Mouse (Mus musculus) cerebellum, adult 2 months (tissue): ENCODE measurements around the gene Psd. TPM values are rescaled to one million over a fixed set of nuclear protein-coding genes. Genes with fewer than 3 reads are reported as not detected.
A peak's percentile ranks its signal among the peaks of the same experiment; 100 is the strongest.

Source experiments
- DNase-seq, 2 experiments: peaks; one replicate each; pipeline ENCODE4 v3.0.0; 2021
- H3K27ac ChIP-seq: fragments of 200-500 bp; 2 replicates; pipeline ENCODE4 v1.5.1; 2012; ENCODE audit warnings: low read length, control low read depth, inconsistent platforms; ENCODE audit not compliant: insufficient read depth
- H3K27me3 ChIP-seq: fragments of 200-500 bp; 2 replicates; pipeline ENCODE4 v1.6.1; 2012; ENCODE audit warnings: inconsistent platforms, mild to moderate bottlenecking, low read length, moderate library complexity; ENCODE audit not compliant: control insufficient read depth, insufficient read depth
- H3K4me1 ChIP-seq: fragments of 200-500 bp; 2 replicates; pipeline ENCODE4 v1.6.1; 2011; ENCODE audit warnings: low read length; ENCODE audit not compliant: control insufficient read depth, insufficient read depth
- H3K4me3 ChIP-seq: fragments of 200-500 bp; replicated peaks from 2 replicates; pipeline ENCODE3; 2011; ENCODE audit warnings: mild to moderate bottlenecking, low read depth, low read length, control low read depth; ENCODE audit not compliant: insufficient read depth
- CTCF ChIP-seq: fragments of 200-500 bp; IDR thresholded peaks from 2 replicates; pipeline ENCODE4 v1.5.1; 2011; ENCODE audit warnings: low read depth, mild to moderate bottlenecking, control low read depth, low read length, moderate library complexity, borderline replicate concordance; ENCODE audit not compliant: insufficient read depth
- POLR2A ChIP-seq: fragments of 200-500 bp; IDR thresholded peaks from 2 replicates; pipeline ENCODE4 v1.6.1; 2011; ENCODE audit warnings: low read length, control low read depth, borderline replicate concordance; ENCODE audit not compliant: insufficient read depth
- WGBS: fragments of 180-500 bp; shearing (Covaris S2); methylation state at CpG from one replicate; pipeline ENCODE4 v1.1.7; 2018; 5-methylcytosine and 5-hydroxymethylcytosine counted together
- polyA plus RNA-seq: library from polyadenylated mRNA; depleted of rRNA; stranded (reverse); fragments of >200 nt; gene quantifications from 2 replicates; pipeline ENCODE4 v1.2.3, GENCODE M21; 2012

Psd gene
- polyA plus RNA-seq, 1 experiment = 194 TPM

DNA sequence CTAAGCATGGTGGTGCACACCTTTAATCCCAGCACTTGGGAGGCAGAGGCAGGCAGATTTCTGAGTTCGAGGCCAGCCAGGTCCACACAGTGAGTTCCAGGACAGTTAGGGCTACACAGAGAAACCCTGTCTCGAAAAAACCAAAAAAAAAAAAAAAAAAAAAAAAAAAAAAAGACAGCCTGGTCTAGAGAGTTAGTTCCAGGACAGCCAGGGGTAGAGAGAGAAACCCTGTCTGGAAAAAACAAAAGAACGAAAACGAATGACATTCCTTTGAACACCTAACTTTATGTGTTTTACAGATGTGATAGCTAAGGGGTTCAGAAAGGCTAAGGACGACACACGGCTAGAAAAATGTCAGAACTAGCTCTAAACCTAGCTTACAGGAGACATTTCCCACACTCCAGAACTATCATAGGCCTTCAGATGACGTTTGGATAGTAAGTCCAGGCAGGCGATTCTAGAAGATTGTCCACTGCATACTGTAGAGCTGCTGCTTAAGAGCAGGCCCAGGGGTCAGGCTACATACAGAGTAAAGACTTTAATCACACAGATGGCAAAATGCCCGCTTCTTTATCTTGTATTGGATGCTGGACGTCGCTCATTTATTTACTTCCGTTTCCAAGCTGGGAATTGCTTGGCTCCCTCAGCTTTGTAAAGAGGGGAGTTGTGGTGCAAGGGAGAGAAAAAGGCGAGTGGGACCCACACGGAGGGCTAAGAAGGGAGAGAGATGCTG is 21.1 kb upstream of the Psd start:
- no peaks in the 10 kb centered on the region for H3K27me3 ChIP-seq
- no peak for TF ChIP-seq CTCF
- no peak for TF ChIP-seq POLR2A
- 19% methylated on average over 14 of the region's 14 CpGs for WGBS
- H3K4me1 ChIP-seq = peaks cover 5% of the 10 kb centered on the region
- no peak for DNase-seq
- peak overlapping the region; percentile 97 for H3K27ac ChIP-seq
- peak overlapping the region; percentile 74 for H3K4me3 ChIP-seq

DNA sequence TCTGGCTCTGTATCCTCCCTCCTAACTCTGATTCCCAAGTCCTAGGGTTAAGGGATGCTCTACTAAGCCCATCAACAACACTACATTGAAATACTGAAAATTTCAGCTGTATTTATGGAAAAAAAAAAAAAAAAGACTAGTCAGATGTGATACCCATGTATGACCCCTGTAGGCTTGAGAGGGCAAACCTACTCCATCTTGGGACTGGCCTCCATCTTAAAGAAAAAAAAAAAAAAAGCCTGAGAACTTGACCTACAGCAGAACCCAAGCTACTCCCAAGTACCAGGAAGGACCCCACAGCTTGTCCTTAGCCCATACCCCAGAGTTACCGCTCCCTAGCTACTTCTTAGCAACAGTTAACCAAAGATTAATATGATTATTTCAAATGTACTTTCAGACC is 20.2 kb upstream of the Psd start:
- Histone ChIP-seq H3K27ac (no peak overlapping the region), H3K4me3 (no peak overlapping the region), H3K4me1 (peaks cover 5% of the 10 kb centered on the region), H3K27me3 (no peaks in the 10 kb centered on the region)
- TF ChIP-seq POLR2A (no peak), CTCF (no peak)
- DNase-seq = no peak
- WGBS = 96% methylated on average over 1 of the region's 1 CpGs

DNA sequence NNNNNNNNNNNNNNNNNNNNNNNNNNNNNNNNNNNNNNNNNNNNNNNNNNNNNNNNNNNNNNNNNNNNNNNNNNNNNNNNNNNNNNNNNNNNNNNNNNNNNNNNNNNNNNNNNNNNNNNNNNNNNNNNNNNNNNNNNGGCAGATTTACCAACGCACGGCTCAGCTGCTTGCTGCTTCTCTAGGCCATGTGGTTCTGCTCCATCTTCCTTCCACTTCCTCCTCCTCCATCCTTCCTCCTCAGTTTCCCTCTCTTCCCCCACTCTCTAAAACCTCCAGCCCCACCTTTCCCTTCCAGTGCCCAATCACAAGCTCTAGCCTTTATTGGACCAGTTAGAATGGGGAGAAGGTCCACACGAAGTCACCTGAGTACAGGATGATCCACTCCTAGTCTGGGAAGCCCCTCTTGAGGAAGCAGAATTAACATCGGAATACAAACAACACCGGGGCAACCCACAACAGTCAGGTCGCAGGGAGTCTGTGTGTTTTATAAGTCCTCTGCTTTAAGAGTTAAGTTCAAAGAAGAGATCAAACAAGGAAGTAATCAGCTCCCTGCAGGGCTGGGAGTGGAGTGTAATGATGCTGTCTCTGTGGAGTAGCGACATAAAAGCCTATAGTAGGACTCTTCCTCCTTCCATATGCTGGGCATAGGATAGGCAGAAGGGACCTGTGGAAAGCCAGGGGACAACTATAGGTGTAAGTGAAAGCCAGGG is 17.9 kb upstream of the Psd start:
- no peaks in the 10 kb centered on the region; the same call in 1 of the 2 replicates for H3K4me1 ChIP-seq
- no peak overlapping the region for H3K27ac ChIP-seq
- H3K27me3 ChIP-seq = no peaks in the 10 kb centered on the region
- no peak overlapping the region for H3K4me3 ChIP-seq
- WGBS = 34% methylated on average over 7 of the region's 7 CpGs
- TF ChIP-seq POLR2A (no peak), CTCF (no peak)
- DNase-seq = no peak

DNA sequence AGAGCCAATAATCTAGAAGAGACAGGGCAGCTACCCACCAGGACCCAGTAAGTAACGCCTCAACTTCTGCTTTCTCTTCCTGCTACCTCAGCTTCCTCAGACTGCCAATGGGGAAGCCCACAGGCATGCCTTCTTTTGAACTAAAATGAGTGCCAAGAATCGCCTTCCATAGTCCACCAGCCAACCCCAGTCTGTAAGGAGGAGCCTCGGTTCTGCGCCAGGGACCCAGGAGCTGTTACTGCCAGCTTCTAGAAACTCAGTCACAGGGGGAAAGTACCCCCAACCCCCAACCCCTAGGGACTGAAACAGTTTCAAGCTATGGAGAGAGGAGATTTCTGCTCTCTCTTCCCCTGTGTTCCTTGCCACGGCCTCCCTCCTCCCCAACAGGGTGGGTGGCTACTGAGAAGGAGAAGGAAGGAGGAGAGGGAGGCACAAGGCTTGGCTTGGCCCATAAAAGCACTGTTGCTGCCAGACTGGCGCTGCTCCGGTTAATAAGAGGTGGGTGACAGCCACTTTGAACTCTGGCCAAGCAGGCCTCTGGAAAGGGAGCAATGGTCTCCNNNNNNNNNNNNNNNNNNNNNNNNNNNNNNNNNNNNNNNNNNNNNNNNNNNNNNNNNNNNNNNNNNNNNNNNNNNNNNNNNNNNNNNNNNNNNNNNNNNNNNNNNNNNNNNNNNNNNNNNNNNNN is 12.5 kb upstream of the Psd start:
- 13% methylated on average over 7 of the region's 7 CpGs for WGBS
- Histone ChIP-seq H3K27me3 (no peaks in the 10 kb centered on the region), H3K27ac (peak overlapping the region; percentile 71), H3K4me3 (peak overlapping the region; percentile 45), H3K4me1 (peaks cover 13% of the 10 kb centered on the region)
- DNase-seq = peak; percentile 47 to 51
- no peak for TF ChIP-seq CTCF
- TF ChIP-seq POLR2A = no peak

DNA sequence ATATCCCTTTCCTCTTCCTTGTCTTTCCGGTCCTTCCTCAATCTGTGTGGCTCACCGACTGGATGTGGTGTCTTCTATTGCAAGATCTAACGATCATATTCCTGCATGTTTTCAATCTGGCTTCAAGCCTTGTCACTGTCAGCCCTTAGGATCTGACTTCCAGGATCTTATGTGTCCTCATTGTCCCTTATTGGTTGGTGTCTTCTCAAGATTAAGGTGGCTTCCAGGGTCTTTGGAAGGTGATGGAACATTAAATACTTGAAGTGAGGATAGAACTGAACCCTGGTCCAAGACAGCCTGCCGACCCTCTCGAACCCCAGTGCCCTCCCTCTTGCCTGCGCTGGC is 12.0 kb upstream of the Psd start:
- peaks cover 18% of the 10 kb centered on the region for H3K4me1 ChIP-seq
- DNase-seq = no peak
- no peak for TF ChIP-seq POLR2A
- TF ChIP-seq CTCF = no peak
- H3K4me3 ChIP-seq = peak overlapping the region; percentile 45
- WGBS = 4% methylated on average over 6 of the region's 6 CpGs
- peak overlapping the region; percentile 71 for H3K27ac ChIP-seq
- no peaks in the 10 kb centered on the region for H3K27me3 ChIP-seq

DNA sequence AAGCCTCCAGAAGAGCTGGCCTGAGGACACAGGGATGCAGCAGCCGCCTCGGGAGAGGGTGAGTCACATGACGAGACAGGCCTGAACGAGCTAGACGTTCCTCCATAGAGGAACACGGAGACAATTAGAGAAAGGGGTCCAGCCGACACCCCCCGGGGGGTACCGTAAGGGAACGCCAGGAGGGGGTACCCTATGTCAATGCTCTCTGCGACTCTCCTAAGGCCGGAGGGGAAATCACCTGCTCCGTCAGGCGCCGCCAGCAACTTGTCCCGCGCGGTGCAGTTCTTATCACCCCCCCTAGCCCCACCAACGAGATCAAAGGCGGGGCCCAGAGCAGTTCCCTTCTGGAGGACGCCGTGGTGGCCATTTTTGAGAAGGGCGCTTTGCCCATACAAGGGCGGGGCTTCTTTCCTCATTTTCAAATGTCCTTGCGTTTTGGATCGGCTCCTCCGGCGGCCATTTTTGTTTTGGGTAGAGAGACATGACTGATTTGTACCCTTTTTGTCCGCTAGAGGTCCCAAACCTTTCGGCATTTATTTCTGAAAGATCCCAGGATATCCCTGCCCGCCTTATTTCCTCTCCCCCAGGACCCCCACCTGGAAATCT is 11.5 kb upstream of the Psd start, which contains the start of gene Cuedc2:
Gene Cuedc2 (minus strand): TSS at position 372 of the 606 bp plus-strand sequence.
- DNase-seq = peak; percentile 98 to 99
- Histone ChIP-seq H3K27ac (peak within 1 kb of the TSS; percentile 85), H3K4me1 (peaks cover 20% of the 10 kb centered on the region), H3K4me3 (peak within 1 kb of the TSS; percentile 75), H3K27me3 (no peaks in the 10 kb centered on the region)
- TF ChIP-seq CTCF (peak; percentile 46; the same call in 1 of the 2 replicates), POLR2A (0 out of 2 replicates have a peak, but pooled peaks have one; percentile 11)
- WGBS = under 1% methylated on average over 31 of the region's 31 CpGs

DNA sequence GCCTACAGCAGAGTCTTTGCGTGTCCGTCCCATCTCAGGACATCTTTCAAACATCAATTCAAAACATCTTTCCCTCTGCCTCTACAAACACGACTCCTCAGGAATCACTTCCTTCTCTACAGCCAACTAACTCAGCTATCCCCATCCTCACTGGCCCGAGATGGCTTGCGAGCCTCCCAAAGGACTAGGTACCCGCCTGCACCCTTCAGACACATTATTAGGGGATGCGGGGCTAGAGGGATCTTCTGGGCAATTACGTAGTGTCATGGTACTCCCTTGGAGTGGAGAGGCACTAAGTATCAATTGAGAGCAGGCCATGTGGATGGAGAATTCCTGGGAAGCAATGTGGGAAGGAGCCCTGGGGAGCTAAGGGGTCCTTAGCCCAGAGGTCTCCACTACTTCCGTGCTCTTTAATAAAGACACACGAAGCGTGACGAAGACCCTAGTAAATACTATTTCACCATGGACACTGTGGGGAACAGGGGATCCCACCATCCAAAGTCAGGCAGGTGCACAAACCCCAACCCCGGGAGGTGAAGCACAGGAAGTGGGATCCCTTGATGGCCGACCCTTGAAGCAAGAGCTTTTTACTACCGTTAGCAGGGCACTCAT is 10.9 kb upstream of the Psd start:
- Histone ChIP-seq H3K4me3 (peak overlapping the region; percentile 75), H3K27ac (peak overlapping the region; percentile 85), H3K27me3 (no peaks in the 10 kb centered on the region), H3K4me1 (peaks cover 26% of the 10 kb centered on the region)
- TF ChIP-seq CTCF = no peak
- no peak for TF ChIP-seq POLR2A
- WGBS = 6% methylated on average over 15 of the region's 15 CpGs
- DNase-seq = no peak
